Mouse (Mus musculus) erythroblast, embryonic 14.5 days (primary cell): ENCODE results near the gene Zc3h7b.
"Not testable (repeated sequence)": the region's sequence is repeated elsewhere in the genome, so short reads cannot be mapped to it uniquely, and the experiment has no call there.

ENCODE experiments used
- GATA1 ChIP-seq: IDR thresholded peaks from 2 replicates; pipeline ENCODE4 v1.6.1; 2012; ENCODE audit warnings: low read length, inconsistent platforms, mixed read lengths
- TAL1 ChIP-seq: IDR thresholded peaks from 3 replicates; pipeline ENCODE4 v1.6.1; 2012; ENCODE audit warnings: low read length, inconsistent platforms, mixed read lengths

GRCm38 (mm10) chr15:81742368-81742767 is 2.5 kb upstream of the Zc3h7b start:
- TF ChIP-seq TAL1, GATA1: not testable (repeated sequence)
